Mouse (Mus musculus): Measurements from ENCODE around the gene C2cd2l. TPM values are rescaled to one million over a fixed set of nuclear protein-coding genes. Genes with fewer than 3 reads are reported as not detected.
A peak's percentile ranks its signal among the peaks of the same experiment; 100 is the strongest.

Gene C2cd2l
- polyA plus RNA-seq, 1 experiment from 2014 or later, result 6.7 TPM

DNA sequence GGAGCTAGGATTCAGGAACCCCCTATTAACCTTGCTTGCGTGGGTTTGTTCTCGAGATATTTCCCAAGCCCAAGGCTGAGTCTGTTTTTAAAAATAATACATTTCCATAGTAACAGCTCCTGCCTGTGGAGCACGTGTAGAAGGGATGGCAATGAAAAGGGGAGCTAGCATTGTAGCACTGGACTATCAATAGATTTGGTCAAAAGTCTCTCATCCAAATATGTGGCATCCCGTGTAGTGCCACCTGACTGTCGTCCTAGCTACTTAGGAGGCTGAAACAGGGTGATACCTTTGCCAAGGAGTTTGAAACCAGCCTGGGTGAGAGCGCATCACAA is 681 bp upstream of the C2cd2l start:
- DNase-seq, result no peak
- Histone ChIP-seq H3K4me2 (peak overlapping the region; percentile 91), H3K9me3 (ENCODE audit: low read depth, low read length) (no peaks in the 10 kb centered on the region), H3K27ac (ENCODE audit: low read depth) (peak overlapping the region; percentile 64; the same call in 1 of the 2 replicates), H3K9ac (peak overlapping the region; percentile 48), H3K4me1 (ENCODE audit: insufficient read depth) (peaks cover 14% of the 10 kb centered on the region), H3K27me3 (ENCODE audit: insufficient read depth, low read length) (no peaks in the 10 kb centered on the region), H3K4me3 (ENCODE audit: low read depth, low read length) (peak overlapping the region; percentile 84), H3K36me3 (ENCODE audit: insufficient read depth) (peaks cover 9% of the 10 kb centered on the region; the same call in 1 of the 2 replicates)
- WGBS, result 18% methylated on average over 6 of the region's 6 CpGs
- TF ChIP-seq CTCF (IDR thresholded peaks at IDR 0.05; ENCODE audit: low read depth), result no peak
- ATAC-seq (ENCODE audit: insufficient read depth), result peak; percentile 13

DNA sequence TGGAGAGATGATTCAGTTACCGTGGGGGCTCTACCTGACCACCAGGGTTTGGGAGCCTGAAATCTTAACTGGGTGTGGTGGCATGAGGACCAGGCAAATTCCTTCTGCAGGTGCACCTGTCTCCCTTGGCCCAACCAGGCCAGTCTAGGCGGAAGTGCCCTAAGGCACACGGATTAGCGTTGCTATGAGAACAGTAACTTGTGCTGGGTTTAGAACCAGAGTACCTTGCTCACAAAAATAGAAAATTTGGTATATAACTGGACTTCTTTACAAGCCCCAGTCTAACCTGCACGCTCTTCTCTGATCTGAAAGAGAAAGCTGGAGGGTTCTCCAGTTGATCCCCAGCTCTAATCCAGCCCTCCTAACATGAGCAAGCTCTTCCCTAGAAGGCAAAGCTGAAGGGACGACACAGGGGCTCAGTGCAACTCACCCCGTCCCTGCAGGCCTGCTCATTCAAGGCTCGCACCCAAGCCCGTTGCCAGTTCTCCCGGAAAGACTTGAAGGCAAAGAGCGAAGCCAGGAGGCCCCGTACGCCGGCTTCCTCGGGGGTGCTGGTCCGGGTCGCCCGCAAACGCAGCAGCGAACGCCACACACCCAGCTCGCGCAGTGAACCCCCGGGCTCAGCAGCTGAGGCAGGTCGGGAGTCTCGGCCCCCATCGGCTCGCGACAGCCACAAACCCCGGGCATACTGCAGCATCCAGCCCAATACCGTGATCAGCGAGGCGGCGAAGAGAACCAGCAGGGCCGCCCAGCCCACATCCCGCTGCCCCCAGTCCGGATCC is 789 bp downstream of the C2cd2l start:
- Histone ChIP-seq H3K9me3 (ENCODE audit: low read depth, low read length) (no peaks in the 10 kb centered on the region), H3K36me3 (ENCODE audit: insufficient read depth) (peaks cover 24% of the 10 kb centered on the region), H3K9ac (peak overlapping the region; percentile 73), H3K27ac (ENCODE audit: low read depth) (peak overlapping the region; percentile 28; the same call in 1 of the 2 replicates), H3K27me3 (ENCODE audit: insufficient read depth, low read length) (no peaks in the 10 kb centered on the region), H3K4me3 (ENCODE audit: low read depth, low read length) (peak overlapping the region; percentile 84), H3K4me1 (ENCODE audit: insufficient read depth) (peaks cover 14% of the 10 kb centered on the region), H3K4me2 (peak overlapping the region; percentile 91)
- 3% methylated on average over 37 of the region's 37 CpGs for WGBS
- ATAC-seq (ENCODE audit: insufficient read depth) (peak; percentile 8; the same call in 1 of the 2 replicates), DNase-seq (peak; percentile 19)
- TF ChIP-seq CTCF (IDR thresholded peaks at IDR 0.05; ENCODE audit: low read depth), result no peak

DNA sequence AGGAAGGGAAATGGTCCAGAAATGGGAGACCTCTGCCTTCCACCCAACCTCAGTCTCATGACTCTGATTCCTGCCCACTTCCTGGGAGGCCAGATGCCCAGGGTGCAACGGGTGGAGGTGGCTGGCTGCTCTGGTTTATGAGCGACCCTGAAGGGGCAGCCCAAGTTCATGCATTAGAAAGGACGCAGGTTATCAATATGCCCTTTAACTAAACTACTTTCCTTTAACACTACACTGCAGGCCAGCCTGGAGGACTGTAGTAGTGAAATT is 1.3 kb downstream of the C2cd2l start:
- DNase-seq, result no peak
- Histone ChIP-seq H3K4me2 (peak overlapping the region; percentile 91), H3K9ac (peak overlapping the region; percentile 73), H3K36me3 (ENCODE audit: insufficient read depth) (peaks cover 26% of the 10 kb centered on the region), H3K9me3 (ENCODE audit: low read depth, low read length) (no peaks in the 10 kb centered on the region), H3K27me3 (ENCODE audit: insufficient read depth, low read length) (no peaks in the 10 kb centered on the region), H3K4me1 (ENCODE audit: insufficient read depth) (peaks cover 14% of the 10 kb centered on the region), H3K27ac (ENCODE audit: low read depth) (no peak overlapping the region), H3K4me3 (ENCODE audit: low read depth, low read length) (peak overlapping the region; percentile 84)
- 38% methylated on average over 3 of the region's 3 CpGs for WGBS
- no peak for TF ChIP-seq CTCF (IDR thresholded peaks at IDR 0.05; ENCODE audit: low read depth)
- no peak for ATAC-seq (ENCODE audit: insufficient read depth)

DNA sequence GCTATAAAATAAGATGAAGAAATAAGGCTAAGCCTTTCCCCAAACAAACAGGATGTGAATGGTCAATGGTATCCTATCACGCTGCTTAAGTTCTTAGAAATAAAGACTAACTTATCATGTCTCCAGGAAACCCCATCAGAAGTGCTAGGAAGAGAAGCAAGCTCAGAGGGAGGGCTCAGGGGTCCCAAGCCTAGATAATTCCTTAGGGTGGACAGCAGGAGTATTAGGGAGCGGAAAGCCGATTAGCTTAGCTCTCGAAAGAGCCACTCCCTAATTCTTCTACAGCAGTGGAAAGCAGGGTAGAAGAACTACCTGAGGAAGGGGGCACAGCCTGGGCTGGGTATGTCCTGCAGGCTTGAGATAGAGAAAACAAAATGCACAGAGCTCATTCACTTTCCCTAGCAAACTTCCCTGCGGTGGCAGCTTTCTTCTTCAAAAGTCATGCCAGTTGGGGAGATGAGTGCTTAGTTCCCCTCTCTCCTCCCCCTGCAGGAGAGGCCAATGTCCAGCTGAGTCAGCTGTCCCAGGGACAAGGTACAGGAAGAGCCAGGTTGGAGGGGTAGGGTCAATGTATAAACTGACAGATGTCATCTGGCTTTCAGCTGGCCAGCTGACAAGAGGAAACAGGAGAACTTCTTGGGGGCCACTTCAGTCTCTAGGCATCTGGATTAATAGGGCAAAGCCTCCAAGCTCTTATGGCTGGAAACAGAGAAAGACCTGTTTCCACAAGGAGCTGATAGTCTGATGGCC is 1.8 kb downstream of the C2cd2l start:
- Histone ChIP-seq H3K4me3 (ENCODE audit: low read depth, low read length) (peak overlapping the region; percentile 84), H3K4me2 (peak overlapping the region; percentile 91), H3K36me3 (ENCODE audit: insufficient read depth) (peaks cover 31% of the 10 kb centered on the region), H3K9me3 (ENCODE audit: low read depth, low read length) (no peaks in the 10 kb centered on the region), H3K27ac (ENCODE audit: low read depth) (no peak overlapping the region), H3K4me1 (ENCODE audit: insufficient read depth) (peaks cover 14% of the 10 kb centered on the region), H3K9ac (no peak overlapping the region), H3K27me3 (ENCODE audit: insufficient read depth, low read length) (no peaks in the 10 kb centered on the region)
- DNase-seq (no peak), ATAC-seq (ENCODE audit: insufficient read depth) (no peak)
- 62% methylated on average over 5 of the region's 5 CpGs for whole genome bisulfite sequencing
- 0 out of 2 replicates have a peak, but pooled peaks have one; percentile 5 for TF ChIP-seq CTCF (IDR thresholded peaks at IDR 0.05; ENCODE audit: low read depth)

DNA sequence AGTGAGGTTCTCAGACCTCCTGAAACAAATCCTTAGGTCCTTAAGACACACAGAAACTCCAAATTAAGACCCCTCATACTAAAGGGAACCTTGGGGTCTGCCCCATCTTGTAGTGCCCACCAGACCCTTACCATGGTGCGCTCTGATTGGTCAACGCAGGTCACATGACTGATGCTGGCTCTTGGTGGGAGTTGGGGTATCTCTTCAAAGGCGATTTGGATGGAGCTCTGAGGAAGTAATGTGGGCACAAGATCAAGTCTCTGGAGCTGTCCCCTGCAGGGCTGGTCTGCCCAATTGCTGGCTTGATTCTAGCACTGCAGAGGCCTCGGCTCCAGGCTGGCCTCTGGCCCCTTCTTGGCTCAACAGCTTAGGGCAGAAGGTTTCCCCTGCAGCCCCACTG is 2.6 kb downstream of the C2cd2l start:
- H3K4me3 ChIP-seq (ENCODE audit: low read depth, low read length), result no peak overlapping the region
- whole genome bisulfite sequencing, result 70% methylated on average over 4 of the region's 4 CpGs
- peaks cover 14% of the 10 kb centered on the region for H3K4me1 ChIP-seq (ENCODE audit: insufficient read depth)
- TF ChIP-seq CTCF (IDR thresholded peaks at IDR 0.05; ENCODE audit: low read depth), result no peak
- no peaks in the 10 kb centered on the region for H3K27me3 ChIP-seq (ENCODE audit: insufficient read depth, low read length)
- no peak overlapping the region for H3K9ac ChIP-seq
- peaks cover 35% of the 10 kb centered on the region for H3K36me3 ChIP-seq (ENCODE audit: insufficient read depth)
- no peak overlapping the region for H3K4me2 ChIP-seq
- no peaks in the 10 kb centered on the region for H3K9me3 ChIP-seq (ENCODE audit: low read depth, low read length)
- DNase-seq, result no peak
- H3K27ac ChIP-seq (ENCODE audit: low read depth), result no peak overlapping the region
- no peak for ATAC-seq (ENCODE audit: insufficient read depth)

DNA sequence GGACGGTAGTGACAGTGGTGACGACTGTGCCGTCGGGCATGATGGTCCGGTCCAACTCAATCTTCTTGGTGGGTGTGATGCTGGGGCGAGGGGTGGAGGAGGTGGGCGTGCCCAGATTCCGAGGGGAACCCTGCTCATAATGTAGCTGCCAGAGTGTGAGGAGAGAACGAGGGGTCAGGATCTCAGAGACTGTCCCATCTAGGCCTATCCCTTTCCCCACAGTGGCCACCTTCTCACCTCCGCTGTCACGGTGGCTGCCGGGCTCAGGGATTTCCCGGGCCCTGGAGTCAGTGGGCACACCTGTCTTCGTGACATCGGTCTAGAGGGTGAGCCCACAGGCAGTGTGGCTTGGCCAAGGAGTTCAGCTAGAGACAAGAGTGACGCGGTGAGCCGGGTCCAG is 5.2 kb downstream of the C2cd2l start:
- H3K27me3 ChIP-seq (ENCODE audit: insufficient read depth, low read length), result no peaks in the 10 kb centered on the region
- H3K36me3 ChIP-seq (ENCODE audit: insufficient read depth), result peaks cover 40% of the 10 kb centered on the region
- H3K4me1 ChIP-seq (ENCODE audit: insufficient read depth), result peaks cover 16% of the 10 kb centered on the region
- DNase-seq, result no peak
- no peak for TF ChIP-seq CTCF (IDR thresholded peaks at IDR 0.05; ENCODE audit: low read depth)
- no peak for ATAC-seq (ENCODE audit: insufficient read depth)
- WGBS, result 89% methylated on average over 18 of the region's 18 CpGs
- H3K9me3 ChIP-seq (ENCODE audit: low read depth, low read length), result no peaks in the 10 kb centered on the region
- H3K4me3 ChIP-seq (ENCODE audit: low read depth, low read length), result no peak overlapping the region
- H3K9ac ChIP-seq, result no peak overlapping the region
- no peak overlapping the region for H3K27ac ChIP-seq (ENCODE audit: low read depth)
- no peak overlapping the region for H3K4me2 ChIP-seq

DNA sequence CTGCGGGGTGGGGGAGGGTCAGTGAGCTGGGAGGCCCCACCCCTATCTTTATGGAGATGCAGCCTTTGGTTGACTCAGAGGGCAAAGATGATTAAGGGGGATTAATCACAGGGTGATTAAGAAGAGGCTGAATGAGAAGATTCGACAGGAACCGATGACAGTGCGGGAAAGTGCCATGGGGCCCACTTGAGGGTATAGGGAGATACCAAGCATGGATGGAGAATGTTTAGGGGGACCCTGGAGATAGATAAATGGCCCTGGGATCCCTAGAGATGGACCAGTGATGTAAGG is 5.9 kb downstream of the C2cd2l start:
- DNase-seq (no peak), ATAC-seq (ENCODE audit: insufficient read depth) (no peak)
- Histone ChIP-seq H3K9me3 (ENCODE audit: low read depth, low read length) (no peaks in the 10 kb centered on the region), H3K36me3 (ENCODE audit: insufficient read depth) (peaks cover 40% of the 10 kb centered on the region), H3K27me3 (ENCODE audit: insufficient read depth, low read length) (no peaks in the 10 kb centered on the region), H3K4me1 (ENCODE audit: insufficient read depth) (peaks cover 16% of the 10 kb centered on the region), H3K27ac (ENCODE audit: low read depth) (no peak overlapping the region), H3K9ac (no peak overlapping the region), H3K4me2 (no peak overlapping the region), H3K4me3 (ENCODE audit: low read depth, low read length) (no peak overlapping the region)
- no peak for TF ChIP-seq CTCF (IDR thresholded peaks at IDR 0.05; ENCODE audit: low read depth)
- 70% methylated on average over 4 of the region's 4 CpGs for WGBS

Data from lung, embryonic 14.5 days (tissue).